Mouse (Mus musculus) hindbrain, embryonic 16.5 days (tissue): ENCODE data around the gene Dido1. TPM values are rescaled to one million over a fixed set of nuclear protein-coding genes. Genes with fewer than 3 reads are reported as not detected.

Experiments
- ATAC-seq: fragments of 200-750 bp; cut with Nextera tagmentation; 2 replicates; pipeline ENCODE4 v1.8.0; 2017; ENCODE audit warnings: moderate TSS enrichment, moderate library complexity
- H3K27ac ChIP-seq: fragments of 300-500 bp; sonication (generic); 2 replicates; pipeline ENCODE4 v1.5.1; 2014; ENCODE audit warnings: low read depth, mild to moderate bottlenecking, control low read depth, low read length, moderate library complexity
- H3K27me3 ChIP-seq: fragments of 300-500 bp; sonication (generic); replicated peaks from 2 replicates; pipeline ENCODE4 v1.6.1; 2014; ENCODE audit warnings: low read length; ENCODE audit not compliant: control insufficient read depth, insufficient read depth
- H3K36me3 ChIP-seq: fragments of 300-500 bp; sonication (generic); 2 replicates; pipeline ENCODE4 v1.6.1; 2014; ENCODE audit warnings: mild to moderate bottlenecking, low read length, moderate library complexity, mixed read lengths; ENCODE audit not compliant: control insufficient read depth, insufficient read depth
- H3K4me1 ChIP-seq: fragments of 300-500 bp; sonication (generic); 2 replicates; pipeline ENCODE4 v1.6.1; 2014; ENCODE audit warnings: low read depth, low read length; ENCODE audit not compliant: control insufficient read depth, insufficient read depth
- H3K4me2 ChIP-seq: fragments of 300-500 bp; sonication (generic); 2 replicates; pipeline ENCODE4 v1.6.1; 2014; ENCODE audit warnings: mild to moderate bottlenecking, low read length, control low read depth, moderate library complexity
- H3K4me3 ChIP-seq: fragments of 300-500 bp; sonication (generic); 2 replicates; pipeline ENCODE4 v1.5.1; 2014; ENCODE audit warnings: mild to moderate bottlenecking, low read length, control low read depth, moderate library complexity
- H3K9ac ChIP-seq: fragments of 300-500 bp; sonication (generic); 2 replicates; pipeline ENCODE4 v1.6.1; 2014; ENCODE audit warnings: low read depth, mild to moderate bottlenecking, control low read depth, low read length, moderate library complexity
- H3K9me3 ChIP-seq: fragments of 300-500 bp; sonication (generic); 2 replicates; pipeline ENCODE4 v1.6.1; 2014; ENCODE audit warnings: mild to moderate bottlenecking, low read length, moderate library complexity; ENCODE audit not compliant: control insufficient read depth
- WGBS: fragments of 180-500 bp; shearing (Covaris S2); extraction: QIAGEN DNeasy Blood & Tissue Kit; methylation state at CpG from one replicate; pipeline ENCODE4 v1.1.7; 2014; 5-methylcytosine and 5-hydroxymethylcytosine counted together
- polyA plus RNA-seq: library from polyadenylated mRNA; unstranded; fragments of >200 nt; fragmentation: Nextera tagmentation; extraction: Ambion mirVana; gene quantifications from 2 replicates; pipeline ENCODE4 v1.2.1, GENCODE M21; 2015

Gene Dido1
- polyA plus RNA-seq, 1 experiment from 2014 or later = 20.7 TPM

- Histone ChIP-seq H3K9me3 (no peaks in the 10 kb centered on the region), H3K27me3 (no peaks in the 10 kb centered on the region; the same call in 1 of the 2 replicates), H3K4me3 (no peak overlapping the region), H3K4me2 (no peak overlapping the region), H3K36me3 (no peaks in the 10 kb centered on the region), H3K27ac (no peak overlapping the region), H3K9ac (no peak overlapping the region), H3K4me1 (no peaks in the 10 kb centered on the region)
- no peak for ATAC-seq
- WGBS = 93% methylated on average over 2 of the region's 2 CpGs
Measured at GRCm38 (mm10) chr2:180743321-180743720, 33.5 kb upstream of the Dido1 start.

GRCm38 (mm10) chr2:180742820-180743219 is 33.0 kb upstream of the Dido1 start:
- Histone ChIP-seq H3K4me3 (no peak overlapping the region), H3K36me3 (no peaks in the 10 kb centered on the region), H3K9me3 (no peaks in the 10 kb centered on the region), H3K9ac (no peak overlapping the region), H3K4me1 (no peaks in the 10 kb centered on the region), H3K4me2 (no peak overlapping the region), H3K27ac (no peak overlapping the region), H3K27me3 (no peaks in the 10 kb centered on the region)
- no peak for ATAC-seq
- 82% methylated on average over 6 of the region's 6 CpGs for WGBS

GRCm38 (mm10) chr2:180741421-180741820 is 31.6 kb upstream of the Dido1 start:
- no peaks in the 10 kb centered on the region for H3K27me3 ChIP-seq
- no peaks in the 10 kb centered on the region for H3K36me3 ChIP-seq
- no peaks in the 10 kb centered on the region for H3K4me1 ChIP-seq
- WGBS = 74% methylated on average over 7 of the region's 7 CpGs
- H3K4me2 ChIP-seq = no peak overlapping the region
- H3K9me3 ChIP-seq = no peaks in the 10 kb centered on the region
- H3K27ac ChIP-seq = no peak overlapping the region
- no peak overlapping the region for H3K9ac ChIP-seq
- ATAC-seq = no peak
- no peak overlapping the region for H3K4me3 ChIP-seq

- H3K9ac ChIP-seq = no peak overlapping the region
Measured at GRCm38 (mm10) chr2:180740349-180740748, 30.6 kb upstream of the Dido1 start.

GRCm38 (mm10) chr2:180737984-180738383 is 28.2 kb upstream of the Dido1 start:
- Histone ChIP-seq H3K9ac (no peak overlapping the region), H3K4me2 (no peak overlapping the region), H3K36me3 (no peaks in the 10 kb centered on the region), H3K4me3 (no peak overlapping the region), H3K4me1 (no peaks in the 10 kb centered on the region), H3K9me3 (no peaks in the 10 kb centered on the region), H3K27ac (no peak overlapping the region), H3K27me3 (no peaks in the 10 kb centered on the region)
- WGBS = 69% methylated on average over 2 of the region's 2 CpGs
- ATAC-seq = no peak

More at GRCm38 (mm10) chr2:180740349-180740748, 30.6 kb upstream of the Dido1 start:
- no peak for ATAC-seq
- no peaks in the 10 kb centered on the region for H3K4me1 ChIP-seq
- H3K9me3 ChIP-seq = no peaks in the 10 kb centered on the region
- no peak overlapping the region for H3K27ac ChIP-seq
- no peak overlapping the region for H3K4me3 ChIP-seq
- no peaks in the 10 kb centered on the region for H3K36me3 ChIP-seq
- no peaks in the 10 kb centered on the region for H3K27me3 ChIP-seq
- 34% methylated on average over 3 of the region's 3 CpGs for WGBS
- H3K4me2 ChIP-seq = no peak overlapping the region

- Histone ChIP-seq H3K27me3 (no peaks in the 10 kb centered on the region), H3K4me1 (no peaks in the 10 kb centered on the region), H3K36me3 (no peaks in the 10 kb centered on the region), H3K27ac (no peak overlapping the region), H3K9me3 (no peaks in the 10 kb centered on the region), H3K9ac (no peak overlapping the region), H3K4me3 (no peak overlapping the region), H3K4me2 (no peak overlapping the region)
- ATAC-seq = no peak
- 77% methylated on average over 7 of the region's 7 CpGs for WGBS
Measured at GRCm38 (mm10) chr2:180735232-180735631, 25.4 kb upstream of the Dido1 start.

GRCm38 (mm10) chr2:180731984-180732383 is 22.2 kb upstream of the Dido1 start:
- ATAC-seq = no peak

GRCm38 (mm10) chr2:180731036-180731435 is 21.2 kb upstream of the Dido1 start:
- H3K4me3 ChIP-seq = no peak overlapping the region
- no peaks in the 10 kb centered on the region for H3K9me3 ChIP-seq
- no peaks in the 10 kb centered on the region for H3K36me3 ChIP-seq
- H3K27me3 ChIP-seq = no peaks in the 10 kb centered on the region
- H3K27ac ChIP-seq = no peak overlapping the region
- no peaks in the 10 kb centered on the region for H3K4me1 ChIP-seq
- no peak for ATAC-seq
- 78% methylated on average over 3 of the region's 3 CpGs for WGBS
- H3K9ac ChIP-seq = no peak overlapping the region
- no peak overlapping the region for H3K4me2 ChIP-seq

More at GRCm38 (mm10) chr2:180731984-180732383, 22.2 kb upstream of the Dido1 start:
- H3K4me3 ChIP-seq = no peak overlapping the region
- no peaks in the 10 kb centered on the region for H3K4me1 ChIP-seq
- H3K27ac ChIP-seq = no peak overlapping the region
- no peak overlapping the region for H3K4me2 ChIP-seq
- WGBS = 79% methylated on average over 6 of the region's 6 CpGs
- no peak overlapping the region for H3K9ac ChIP-seq
- no peaks in the 10 kb centered on the region for H3K9me3 ChIP-seq
- H3K27me3 ChIP-seq = no peaks in the 10 kb centered on the region
- H3K36me3 ChIP-seq = no peaks in the 10 kb centered on the region

GRCm38 (mm10) chr2:180727613-180728021 is 17.8 kb upstream of the Dido1 start:
- Histone ChIP-seq H3K27me3 (no peaks in the 10 kb centered on the region; the same call in 1 of the 2 replicates), H3K27ac (no peak overlapping the region), H3K4me3 (no peak overlapping the region), H3K36me3 (peaks cover 2% of the 10 kb centered on the region; the same call in 1 of the 2 replicates), H3K4me2 (no peak overlapping the region), H3K9me3 (no peaks in the 10 kb centered on the region), H3K4me1 (0 out of 2 replicates have a peak, but pooled peaks cover 4% of the 10 kb centered on the region), H3K9ac (no peak overlapping the region)
- 49% methylated on average over 4 of the region's 4 CpGs for WGBS
- no peak for ATAC-seq
